Mouse (Mus musculus): ENCODE measurements around the gene Cul7.

- TF ChIP-seq POLR2A (IDR thresholded peaks at IDR 0.05; ENCODE audit: low read depth, low read length) (no peak), CTCF (conservative IDR thresholded peaks at IDR 0.05; ENCODE audit: insufficient read depth, insufficient read length, low read depth, low read length) (no peak)
Observed at GRCm38 (mm10) chr17:46651292-46651691, 1.2 kb downstream of the Cul7 start.

All from kidney, adult 2 months (tissue).